Mouse (Mus musculus): ENCODE measurements around the gene S100pbp. TPM values are rescaled to one million over a fixed set of nuclear protein-coding genes. Genes with fewer than 3 reads are reported as not detected.

Gene S100pbp
- polyA plus RNA-seq, 1 experiment, result 28.5 TPM

GRCm38 (mm10) chr4:129129387-129129786 lies 60.1 kb downstream of the S100pbp start:
- 72% methylated on average over 9 of the region's 9 CpGs for WGBS
- peaks cover 10% of the 10 kb centered on the region for H3K4me1 ChIP-seq (ENCODE audit: control insufficient read depth, insufficient read depth, low read length)
- no peak for DNase-seq
- TF ChIP-seq CTCF (IDR thresholded peaks at IDR 0.05; ENCODE audit: borderline replicate concordance, insufficient read depth, low read depth, low read length) (no peak), POLR2A (IDR thresholded peaks at IDR 0.05; ENCODE audit: borderline replicate concordance, insufficient read depth, low read length) (no peak)
- no peaks in the 10 kb centered on the region for H3K27me3 ChIP-seq (ENCODE audit: control insufficient read depth, insufficient read depth, low read length)
- H3K4me3 ChIP-seq (replicated peaks; ENCODE audit: insufficient read depth, low read depth, low read length), result no peak overlapping the region
- H3K27ac ChIP-seq (ENCODE audit: insufficient read depth, low read length), result no peak overlapping the region

- H3K27ac ChIP-seq (ENCODE audit: insufficient read depth, low read length), result no peak overlapping the region
- TF ChIP-seq POLR2A (IDR thresholded peaks at IDR 0.05; ENCODE audit: borderline replicate concordance, insufficient read depth, low read length) (no peak), CTCF (IDR thresholded peaks at IDR 0.05; ENCODE audit: borderline replicate concordance, insufficient read depth, low read depth, low read length) (no peak)
These were observed 60.8 kb downstream of the S100pbp start for GRCm38 (mm10) chr4:129128582-129129338.

GRCm38 (mm10) chr4:129125736-129126451 lies 63.6 kb downstream of the S100pbp start:
- H3K27me3 ChIP-seq (ENCODE audit: control insufficient read depth, insufficient read depth, low read length), result no peaks in the 10 kb centered on the region
- H3K27ac ChIP-seq (ENCODE audit: insufficient read depth, low read length), result no peak overlapping the region
- WGBS, result 27% methylated on average over 19 of the region's 19 CpGs
- no peak for DNase-seq
- peaks cover 14% of the 10 kb centered on the region for H3K4me1 ChIP-seq (ENCODE audit: control insufficient read depth, insufficient read depth, low read length)
- TF ChIP-seq CTCF (IDR thresholded peaks at IDR 0.05; ENCODE audit: borderline replicate concordance, insufficient read depth, low read depth, low read length) (no peak), POLR2A (IDR thresholded peaks at IDR 0.05; ENCODE audit: borderline replicate concordance, insufficient read depth, low read length) (no peak)
- no peak overlapping the region for H3K4me3 ChIP-seq (replicated peaks; ENCODE audit: insufficient read depth, low read depth, low read length)

More at GRCm38 (mm10) chr4:129128582-129129338, 60.8 kb downstream of the S100pbp start:
- peaks cover 8% of the 10 kb centered on the region for H3K4me1 ChIP-seq (ENCODE audit: control insufficient read depth, insufficient read depth, low read length)
- WGBS, result 71% methylated on average over 13 of the region's 13 CpGs
- no peak overlapping the region for H3K4me3 ChIP-seq (replicated peaks; ENCODE audit: insufficient read depth, low read depth, low read length)
- H3K27me3 ChIP-seq (ENCODE audit: control insufficient read depth, insufficient read depth, low read length), result no peaks in the 10 kb centered on the region
- no peak for DNase-seq

GRCm38 (mm10) chr4:129124652-129125146 lies 64.8 kb downstream of the S100pbp start:
- no peak for TF ChIP-seq CTCF (IDR thresholded peaks at IDR 0.05; ENCODE audit: borderline replicate concordance, insufficient read depth, low read depth, low read length)
- no peak for TF ChIP-seq POLR2A (IDR thresholded peaks at IDR 0.05; ENCODE audit: borderline replicate concordance, insufficient read depth, low read length)
- H3K27me3 ChIP-seq (ENCODE audit: control insufficient read depth, insufficient read depth, low read length), result no peaks in the 10 kb centered on the region
- H3K4me1 ChIP-seq (ENCODE audit: control insufficient read depth, insufficient read depth, low read length), result peaks cover 15% of the 10 kb centered on the region
- no peak overlapping the region for H3K4me3 ChIP-seq (replicated peaks; ENCODE audit: insufficient read depth, low read depth, low read length)
- DNase-seq, result no peak
- H3K27ac ChIP-seq (ENCODE audit: insufficient read depth, low read length), result no peak overlapping the region
- whole genome bisulfite sequencing, result 7% methylated on average over 13 of the region's 13 CpGs

- no peak for TF ChIP-seq CTCF (IDR thresholded peaks at IDR 0.05; ENCODE audit: borderline replicate concordance, insufficient read depth, low read depth, low read length)
- TF ChIP-seq POLR2A (IDR thresholded peaks at IDR 0.05; ENCODE audit: borderline replicate concordance, insufficient read depth, low read length), result no peak
- peaks cover 15% of the 10 kb centered on the region for H3K4me1 ChIP-seq (ENCODE audit: control insufficient read depth, insufficient read depth, low read length)
- no peak overlapping the region for H3K4me3 ChIP-seq (replicated peaks; ENCODE audit: insufficient read depth, low read depth, low read length)
- H3K27me3 ChIP-seq (ENCODE audit: control insufficient read depth, insufficient read depth, low read length), result no peaks in the 10 kb centered on the region
- no peak overlapping the region for H3K27ac ChIP-seq (ENCODE audit: insufficient read depth, low read length)
- WGBS, result 24% methylated on average over 8 of the region's 8 CpGs
- no peak for DNase-seq
These were observed 66.8 kb downstream of the S100pbp start for GRCm38 (mm10) chr4:129122719-129123118.

GRCm38 (mm10) chr4:129122107-129122506 lies 67.4 kb downstream of the S100pbp start:
- peaks cover 15% of the 10 kb centered on the region for H3K4me1 ChIP-seq (ENCODE audit: control insufficient read depth, insufficient read depth, low read length)
- no peak overlapping the region for H3K27ac ChIP-seq (ENCODE audit: insufficient read depth, low read length)
- DNase-seq, result no peak
- no peak for TF ChIP-seq CTCF (IDR thresholded peaks at IDR 0.05; ENCODE audit: borderline replicate concordance, insufficient read depth, low read depth, low read length)
- TF ChIP-seq POLR2A (IDR thresholded peaks at IDR 0.05; ENCODE audit: borderline replicate concordance, insufficient read depth, low read length), result no peak
- WGBS, result 27% methylated on average over 9 of the region's 9 CpGs
- H3K27me3 ChIP-seq (ENCODE audit: control insufficient read depth, insufficient read depth, low read length), result no peaks in the 10 kb centered on the region
- H3K4me3 ChIP-seq (replicated peaks; ENCODE audit: insufficient read depth, low read depth, low read length), result no peak overlapping the region

- WGBS, result 7% methylated on average over 17 of the region's 17 CpGs
- H3K4me1 ChIP-seq (ENCODE audit: control insufficient read depth, insufficient read depth, low read length), result peaks cover 15% of the 10 kb centered on the region
- H3K4me3 ChIP-seq (replicated peaks; ENCODE audit: insufficient read depth, low read depth, low read length), result peak within 1 kb of the TSS; percentile 55
- DNase-seq, result peak in 1 of 2 experiments; percentile 18
- H3K27me3 ChIP-seq (ENCODE audit: control insufficient read depth, insufficient read depth, low read length), result no peaks in the 10 kb centered on the region
- TF ChIP-seq POLR2A (IDR thresholded peaks at IDR 0.05; ENCODE audit: borderline replicate concordance, insufficient read depth, low read length) (no peak), CTCF (IDR thresholded peaks at IDR 0.05; ENCODE audit: borderline replicate concordance, insufficient read depth, low read depth, low read length) (no peak)
- no peak within 1 kb of the TSS for H3K27ac ChIP-seq (ENCODE audit: insufficient read depth, low read length)
These were observed 67.9 kb downstream of the S100pbp start, which contains the start of gene Hpca for GRCm38 (mm10) chr4:129121569-129122086. Gene Hpca, minus strand, starts transcription at chr4:129122036.
